Mouse (Mus musculus) cerebellum, adult 8-10 months (tissue): ENCODE measurements at regions not wholly inside any gene's neighbourhood (a gene's known extent, or its start where the extent isn't known, plus 50 kb on each side); places are given as distances from the start of the nearest gene placed in this dataset.
"Not testable (repeated sequence)": the region's sequence is repeated elsewhere in the genome, so short reads cannot be mapped to it uniquely, and the experiment has no call there.

Source experiments
- DNase-seq: peaks from one replicate; pipeline ENCODE4 v3.0.0; 2022

DNA sequence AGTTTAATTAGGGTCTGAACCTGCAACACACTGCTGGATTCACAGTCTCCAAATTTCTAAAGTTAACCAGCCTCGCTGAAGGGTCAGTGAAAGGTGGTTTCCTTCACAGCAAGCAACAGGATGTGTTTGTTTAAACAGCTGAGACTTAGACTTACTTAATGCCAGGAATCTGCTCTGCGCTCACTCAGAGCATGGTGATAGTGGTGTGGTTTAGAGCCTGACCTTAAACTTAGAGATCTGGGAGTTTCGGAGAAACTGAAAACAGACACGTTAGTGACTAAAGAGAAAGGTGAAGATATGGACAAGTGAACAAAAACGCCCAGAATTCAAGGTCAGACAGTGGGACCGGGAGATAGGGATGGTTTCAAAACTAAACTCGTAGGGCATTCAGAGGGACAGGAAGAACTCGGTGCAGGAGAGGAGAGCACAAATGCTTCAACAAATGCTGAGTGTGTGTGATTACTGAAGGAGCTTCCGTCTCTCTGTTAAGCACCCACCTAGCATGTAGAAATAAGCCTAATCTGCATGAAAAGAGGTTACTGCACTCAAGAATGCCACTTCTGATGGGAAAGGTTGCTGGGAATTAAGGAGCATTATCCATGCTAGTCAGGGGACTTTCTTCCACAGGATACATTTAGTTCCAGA is 97.2 kb upstream of the Ifngr1 start:
- no peak for DNase-seq

- no peak for DNase-seq
Observed at GRCm38 (mm10) chr10:19498112-19498511, 93.6 kb upstream of the Ifngr1 start.

DNA sequence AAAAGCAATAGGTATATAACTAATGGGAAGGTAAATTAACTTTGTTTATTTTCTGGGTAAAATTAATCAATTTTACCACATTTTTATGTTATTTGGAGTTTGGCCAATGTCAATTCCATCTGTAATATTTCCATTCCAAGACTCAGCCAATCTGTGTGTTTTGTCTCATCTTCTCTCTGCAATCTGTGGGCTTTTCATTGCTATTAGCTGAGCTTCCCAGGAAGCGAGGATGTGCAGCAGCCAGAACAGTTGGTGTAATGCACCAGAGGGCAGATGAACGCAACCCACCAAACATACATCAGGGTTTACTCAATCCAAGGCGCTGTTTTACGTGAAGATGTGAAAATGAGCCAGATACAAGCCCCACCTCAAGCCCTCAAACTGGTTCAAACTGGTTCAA is 88.9 kb upstream of the Ifngr1 start:
- DNase-seq: no peak

GRCm38 (mm10) chr10:19503846-19504765 is 87.6 kb upstream of the Ifngr1 start:
- no peak for DNase-seq

- no peak for DNase-seq
Observed at GRCm38 (mm10) chr10:19505174-19505573, 86.6 kb upstream of the Ifngr1 start.

DNA sequence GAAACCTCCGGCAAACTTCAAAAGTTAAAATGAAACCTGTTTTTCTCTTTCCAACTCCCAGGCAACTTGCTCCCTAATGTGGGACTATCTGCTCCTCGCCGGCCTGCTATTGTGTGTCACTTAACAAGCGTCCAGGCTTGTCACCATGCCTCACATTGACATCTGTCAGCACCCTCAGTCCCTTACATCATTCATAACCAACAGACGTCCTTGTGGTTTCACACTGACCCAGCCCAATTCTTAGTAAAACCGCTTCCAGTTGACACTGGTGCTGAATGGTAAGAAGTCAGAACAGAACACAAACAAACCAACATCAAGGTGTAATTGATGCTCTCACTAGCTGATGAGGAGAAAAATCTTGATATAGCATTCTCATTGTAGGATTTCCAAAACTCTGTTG is 85.8 kb upstream of the Ifngr1 start:
- no peak for DNase-seq

DNA sequence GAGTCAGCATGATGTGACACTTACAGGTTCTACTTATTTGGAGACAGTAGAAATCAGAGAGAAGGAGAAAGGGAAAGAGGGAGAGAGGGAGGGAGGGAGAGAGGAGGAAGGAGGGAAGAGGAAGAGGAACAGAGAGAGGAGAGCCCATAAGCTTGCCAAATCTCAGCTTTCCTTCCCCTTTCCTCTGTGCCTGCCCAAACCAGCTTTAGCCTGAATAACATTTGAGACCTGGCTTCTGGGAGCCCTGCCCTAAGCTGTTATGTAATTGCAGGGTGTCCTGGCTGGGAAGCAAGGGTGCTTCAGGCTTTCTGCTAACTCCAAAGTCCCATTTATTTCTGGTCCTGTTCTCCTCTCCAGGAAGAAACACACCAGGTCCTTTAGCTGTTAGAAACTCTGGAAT is 85.3 kb upstream of the Ifngr1 start:
- DNase-seq: no peak

GRCm38 (mm10) chr10:19508221-19508745 is 83.5 kb upstream of the Ifngr1 start:
- no peak for DNase-seq

- no peak for DNase-seq
Observed at GRCm38 (mm10) chr10:19510047-19510446, 81.7 kb upstream of the Ifngr1 start.

- DNase-seq: not testable (repeated sequence)
Observed at GRCm38 (mm10) chr10:19514366-19514765, 77.4 kb upstream of the Ifngr1 start.

DNA sequence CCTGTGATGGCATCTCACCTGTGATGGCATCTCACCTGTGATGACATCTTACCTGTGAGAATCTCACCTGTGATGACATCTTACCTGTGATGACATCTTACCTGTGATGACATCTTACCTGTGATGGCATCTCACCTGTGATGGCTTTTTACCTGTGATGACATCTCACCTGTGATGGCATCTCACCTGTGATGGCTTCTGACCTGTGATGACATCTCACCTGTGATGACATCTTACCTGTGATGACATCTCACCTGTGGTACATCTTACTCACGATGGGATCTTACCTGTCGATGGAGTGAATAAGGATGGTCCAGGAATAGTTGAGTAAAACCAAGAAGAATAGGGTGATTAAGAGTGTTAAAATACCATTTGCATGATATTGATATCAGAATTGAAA is 76.9 kb upstream of the Ifngr1 start:
- DNase-seq: no peak

DNA sequence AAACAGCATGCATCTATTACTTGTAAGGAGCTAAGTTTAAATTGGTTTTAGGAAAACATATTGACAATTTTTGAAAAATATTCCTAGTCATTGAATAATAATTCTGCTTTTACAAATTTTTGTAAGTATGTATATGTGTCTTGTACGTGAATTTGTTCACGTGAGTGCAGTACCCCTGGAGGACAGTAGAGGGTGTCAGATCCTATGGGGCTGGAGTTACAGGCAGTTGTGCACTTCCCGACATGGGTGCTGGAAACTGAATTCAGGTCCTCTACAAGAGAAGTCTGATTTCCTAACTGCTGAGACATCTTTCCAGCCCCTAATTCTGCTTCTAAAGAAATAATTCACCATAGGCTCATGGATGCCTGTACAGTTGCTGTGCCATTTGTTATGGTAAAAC is 75.7 kb upstream of the Ifngr1 start:
- DNase-seq: no peak

DNA sequence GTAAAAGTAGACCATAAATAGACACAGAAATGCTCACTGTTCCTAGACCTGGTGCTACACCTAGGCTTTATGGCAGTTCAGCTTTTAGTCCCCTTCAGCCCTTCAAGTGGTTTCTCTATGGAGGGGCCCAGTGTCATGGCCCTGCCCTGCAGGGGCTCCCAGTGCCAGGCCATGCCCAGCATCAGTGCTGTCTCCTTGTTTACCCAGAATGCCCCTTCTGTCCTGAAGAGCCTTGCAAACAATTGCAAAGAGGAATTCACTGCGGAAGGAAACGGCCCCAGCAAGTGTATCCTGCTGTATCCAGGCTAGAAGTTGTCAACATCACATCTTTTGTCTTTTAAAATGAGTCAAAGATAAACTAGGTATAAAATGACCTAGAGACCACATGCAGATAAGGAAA is 74.7 kb upstream of the Ifngr1 start:
- DNase-seq: no peak

DNA sequence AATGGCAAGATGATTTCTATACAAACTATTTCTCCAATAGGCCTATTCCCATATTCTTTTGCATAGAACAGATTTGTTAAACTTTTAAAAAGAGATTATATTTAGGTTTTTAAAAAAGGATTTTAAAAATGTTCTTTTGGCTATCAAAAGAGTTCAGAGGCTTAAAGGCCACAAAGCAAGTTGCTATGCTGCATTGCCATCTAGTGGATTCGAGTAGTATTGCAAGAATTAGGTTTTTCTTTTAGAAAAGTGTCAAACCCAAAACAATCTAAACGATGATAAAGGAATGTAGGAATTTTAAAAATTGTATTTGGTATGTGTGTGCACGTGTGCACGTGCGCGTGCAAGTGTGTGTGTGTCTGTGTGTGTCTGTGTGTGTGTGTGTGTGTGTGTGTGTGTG is 73.0 kb upstream of the Ifngr1 start:
- DNase-seq: no peak

GRCm38 (mm10) chr10:19522198-19522597 is 69.6 kb upstream of the Ifngr1 start:
- no peak for DNase-seq

DNA sequence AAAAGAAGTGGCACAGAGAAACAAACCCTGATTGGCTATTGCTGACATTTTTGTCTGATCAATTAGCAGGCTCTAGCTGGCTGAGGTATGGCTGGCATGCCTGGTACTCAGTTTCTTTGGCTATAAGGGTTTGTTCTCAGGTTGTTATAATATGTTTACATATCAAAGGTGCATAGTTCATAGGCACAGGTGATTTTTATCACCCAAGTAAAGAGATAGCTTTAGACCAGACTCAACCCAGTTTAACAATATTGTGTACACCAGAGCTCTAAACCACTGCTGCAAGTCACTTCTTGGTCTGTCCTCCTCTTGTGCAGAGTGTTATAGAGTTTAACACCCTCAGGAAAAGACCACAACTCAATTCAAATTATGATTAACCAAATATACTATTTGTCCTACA is 65.8 kb upstream of the Ifngr1 start:
- DNase-seq: no peak

GRCm38 (mm10) chr10:19526353-19526752 is 65.4 kb upstream of the Ifngr1 start:
- DNase-seq: no peak

DNA sequence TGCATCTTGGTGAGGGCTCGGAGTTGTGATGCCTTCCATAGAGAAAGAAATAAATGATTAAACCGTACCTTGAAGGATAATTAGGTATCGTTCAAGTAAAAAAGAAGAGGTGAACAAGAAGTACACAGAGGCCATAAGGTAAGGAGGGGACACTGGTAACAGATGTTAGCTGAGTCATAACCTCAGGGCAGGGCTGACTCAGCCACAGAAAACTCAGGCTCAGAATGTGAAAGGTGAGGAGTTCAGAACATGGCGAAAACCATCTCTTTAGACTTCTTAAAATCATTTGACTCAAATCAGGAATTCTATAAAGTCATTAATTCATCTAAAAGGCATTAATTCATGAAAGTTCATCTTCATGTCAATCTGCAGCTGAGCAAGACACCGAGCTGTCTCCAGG is 62.1 kb upstream of the Ifngr1 start:
- no peak for DNase-seq

DNA sequence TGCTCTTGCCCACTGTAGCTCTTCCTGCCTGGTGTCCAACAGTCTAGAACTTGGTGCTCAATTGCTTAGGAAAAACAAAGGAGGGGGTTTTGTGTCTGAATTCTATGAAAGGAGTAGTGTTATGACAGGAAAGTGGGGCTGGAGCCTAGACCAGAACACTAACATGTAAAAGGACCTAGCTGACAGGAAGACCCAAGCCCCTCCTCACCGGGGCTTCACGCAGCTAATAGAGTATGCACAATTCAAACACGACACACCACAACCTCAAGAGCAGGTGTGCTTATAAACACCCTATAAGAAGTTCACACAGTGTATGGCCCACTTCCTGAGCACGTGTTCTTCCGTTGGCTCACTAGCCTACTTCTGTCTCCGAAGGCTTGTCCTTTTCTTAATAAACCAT is 61.7 kb upstream of the Ifngr1 start:
- no peak for DNase-seq

DNA sequence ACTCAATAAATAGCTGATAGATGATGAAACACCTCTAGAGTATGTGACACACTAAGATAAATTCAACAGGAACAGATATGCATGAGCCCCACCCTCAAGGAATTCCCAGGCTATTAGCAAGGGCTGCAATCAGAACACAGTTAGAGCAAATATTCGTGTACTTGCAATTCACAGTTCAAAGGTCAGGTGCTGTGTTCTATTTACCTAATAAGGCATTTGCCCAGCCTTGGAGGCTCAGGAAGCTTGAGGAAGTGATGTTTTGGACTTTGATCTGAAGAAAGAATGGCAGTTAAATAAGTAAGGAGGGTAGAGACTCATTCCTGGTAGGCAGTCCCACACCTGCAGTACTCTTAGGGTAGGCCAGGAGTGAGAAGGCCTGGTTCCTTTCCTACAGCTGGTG is 60.3 kb upstream of the Ifngr1 start:
- no peak for DNase-seq

DNA sequence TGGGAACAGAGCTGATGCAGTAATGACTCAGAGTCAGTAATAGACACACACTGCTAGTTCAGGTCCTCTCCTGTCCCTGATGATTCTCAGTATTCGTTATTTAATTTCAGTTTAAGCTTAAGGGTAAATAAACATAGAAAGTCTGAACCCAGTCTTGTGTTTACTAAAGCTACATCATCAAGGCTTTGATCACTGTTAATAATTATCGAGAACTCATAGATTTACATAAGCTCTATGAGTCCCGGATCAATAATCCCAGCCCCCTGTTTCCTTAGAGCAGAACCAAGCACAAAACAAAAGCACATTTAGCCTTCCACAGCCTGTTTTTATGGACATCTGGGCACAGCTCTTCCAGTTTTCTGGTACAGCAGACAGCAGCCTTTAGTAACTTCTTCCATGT is 59.0 kb upstream of the Ifngr1 start:
- no peak for DNase-seq

DNA sequence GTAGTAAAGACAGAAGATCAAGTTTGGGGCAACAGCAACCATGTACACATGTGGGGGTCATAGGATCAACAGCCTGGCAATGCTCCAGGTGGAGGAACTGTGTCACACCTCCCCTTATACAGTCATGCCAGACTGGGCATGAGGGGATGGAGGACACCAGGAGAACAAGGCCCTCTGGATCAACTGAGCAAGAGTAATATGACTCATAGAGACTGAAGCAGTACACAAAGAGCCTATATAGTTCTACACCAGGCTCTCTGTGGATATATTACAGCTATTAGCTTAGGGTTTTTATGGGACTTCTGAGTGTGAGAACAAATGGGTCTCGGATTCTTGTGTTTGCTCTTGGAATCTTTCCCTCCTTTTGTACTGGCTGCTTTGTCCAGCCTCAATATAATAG is 57.9 kb upstream of the Ifngr1 start:
- DNase-seq: no peak
